Mouse (Mus musculus) thymus, adult 18-20 months (tissue): ENCODE measurements around the gene Iqschfp.
"Not testable (repeated sequence)": the region's sequence is repeated elsewhere in the genome, so short reads cannot be mapped to it uniquely, and the experiment has no call there.

ENCODE experiments used
- DNase-seq, 2 experiments: peaks; one replicate each; pipeline ENCODE4 v3.0.0; 2022; ENCODE audit warnings: mixed read lengths in 2 of 2

The Iqschfp gene

GRCm38 (mm10) chr3:68085024-68085423, 193.0 kb downstream of the Iqschfp start:
- DNase-seq, result no peak

- DNase-seq, result no peak
Observed at GRCm38 (mm10) chr3:68092108-68092507, 200.1 kb downstream of the Iqschfp start.

GRCm38 (mm10) chr3:68096724-68097431, 204.8 kb downstream of the Iqschfp start:
- no peak for DNase-seq

- DNase-seq, result not testable (repeated sequence)
Observed at GRCm38 (mm10) chr3:68099561-68099960, 207.5 kb downstream of the Iqschfp start.

- DNase-seq, result no peak
Observed at GRCm38 (mm10) chr3:68101343-68101742, 209.3 kb downstream of the Iqschfp start.

GRCm38 (mm10) chr3:68105081-68105685, 213.2 kb downstream of the Iqschfp start:
- DNase-seq, result no peak

GRCm38 (mm10) chr3:68121338-68121737, 229.3 kb downstream of the Iqschfp start:
- DNase-seq, result no peak

GRCm38 (mm10) chr3:68126284-68126856, 234.3 kb downstream of the Iqschfp start:
- DNase-seq, result no peak

GRCm38 (mm10) chr3:68130386-68130785, 238.4 kb downstream of the Iqschfp start:
- DNase-seq, result no peak

GRCm38 (mm10) chr3:68138833-68139627, 247.0 kb downstream of the Iqschfp start:
- no peak for DNase-seq

GRCm38 (mm10) chr3:68150688-68151087, 258.7 kb downstream of the Iqschfp start:
- no peak for DNase-seq

- no peak for DNase-seq
Observed at GRCm38 (mm10) chr3:68160175-68160574, 268.1 kb downstream of the Iqschfp start.

- no peak for DNase-seq
Observed at GRCm38 (mm10) chr3:68160760-68161159, 268.7 kb downstream of the Iqschfp start.

- DNase-seq, result no peak
Observed at GRCm38 (mm10) chr3:68178248-68178647, 286.2 kb downstream of the Iqschfp start.

- no peak for DNase-seq
Observed at GRCm38 (mm10) chr3:68187471-68187870, 295.4 kb downstream of the Iqschfp start.

- no peak for DNase-seq
Observed at GRCm38 (mm10) chr3:68189100-68189499, 297.1 kb downstream of the Iqschfp start.

GRCm38 (mm10) chr3:68196933-68197332, 304.9 kb downstream of the Iqschfp start:
- no peak for DNase-seq

GRCm38 (mm10) chr3:68201214-68201613, 309.2 kb downstream of the Iqschfp start:
- no peak for DNase-seq

GRCm38 (mm10) chr3:68202162-68202902, 310.3 kb downstream of the Iqschfp start:
- DNase-seq, result no peak

- no peak for DNase-seq
Observed at GRCm38 (mm10) chr3:68203934-68204467, 312.0 kb downstream of the Iqschfp start.

- DNase-seq, result no peak
Observed at GRCm38 (mm10) chr3:68210422-68210821, 318.4 kb downstream of the Iqschfp start.

- DNase-seq, result no peak
Observed at GRCm38 (mm10) chr3:68221452-68221851, 329.4 kb downstream of the Iqschfp start.
